Mouse (Mus musculus) gastrocnemius, postnatal 36 days (tissue): ENCODE measurements at regions not wholly inside any gene's neighbourhood (a gene's known extent, or its start where the extent isn't known, plus 50 kb on each side); places are given as distances from the start of the nearest gene placed in this dataset.

ENCODE experiments used
- DNase-seq, 2 experiments: peaks; one replicate each; pipeline ENCODE4 v3.0.0; 2022
- intact Hi-C: fragments of 180-260 bp; cut with DNase I; formaldehyde crosslinking; loops from one replicate; pipeline ENCODE4 v1.15.1; 2025

DNA sequence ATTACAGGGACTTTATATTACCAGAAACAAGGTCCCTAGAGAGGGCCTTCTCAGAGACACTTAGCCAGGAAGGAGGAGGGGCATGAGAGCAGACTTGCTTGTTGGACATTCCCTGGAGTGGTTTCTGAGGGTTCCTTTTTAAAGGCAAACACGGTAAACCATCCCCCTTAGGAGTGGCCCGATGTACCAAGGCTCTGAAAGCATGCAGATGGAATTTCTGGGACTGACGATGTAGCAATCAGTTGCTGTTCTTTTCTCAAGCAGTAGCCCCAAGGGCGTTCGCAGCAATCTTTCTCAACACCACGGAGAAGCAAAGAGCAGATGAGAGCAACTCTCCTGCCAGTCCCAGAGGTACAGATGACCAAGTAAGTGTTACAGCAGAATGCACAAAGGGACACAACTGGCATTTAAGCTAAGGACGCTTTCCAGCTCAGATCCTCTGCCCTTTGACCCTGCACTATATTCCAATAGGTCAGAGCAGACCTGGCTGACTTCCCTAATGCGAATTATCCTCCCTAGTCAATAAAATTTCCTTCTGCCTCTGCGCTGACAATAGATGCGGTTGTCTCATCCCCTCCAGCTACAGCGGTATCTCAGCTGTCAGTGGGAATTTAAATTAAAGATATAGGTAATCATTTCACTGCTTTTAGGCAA is 295.7 kb upstream of the Slc24a5 start:
- peak; percentile 18 to 24 for DNase-seq
- intact Hi-C loops, result no loop called here

DNA sequence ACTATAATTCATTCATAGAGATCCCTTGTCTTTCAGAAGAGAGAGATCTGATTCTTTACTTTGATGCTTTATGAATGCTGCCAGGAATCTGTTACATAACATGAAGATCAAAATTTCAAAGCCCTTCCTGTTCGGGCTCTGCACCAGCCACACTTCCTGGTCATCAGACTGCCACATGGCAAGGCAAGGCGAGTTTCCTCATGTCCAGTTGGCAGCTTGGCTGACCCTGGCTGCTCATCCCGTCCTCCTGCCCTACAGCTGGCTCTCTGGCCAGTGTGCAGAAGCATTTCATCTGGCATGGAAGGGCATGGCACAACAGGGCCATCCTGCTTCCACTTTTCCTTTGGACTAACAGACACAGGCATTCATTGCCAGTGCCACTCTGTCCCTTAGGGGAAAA is 292.2 kb upstream of the Slc24a5 start:
- DNase-seq, result peak; percentile 40 to 54
- intact Hi-C loops, result no loop called here

DNA sequence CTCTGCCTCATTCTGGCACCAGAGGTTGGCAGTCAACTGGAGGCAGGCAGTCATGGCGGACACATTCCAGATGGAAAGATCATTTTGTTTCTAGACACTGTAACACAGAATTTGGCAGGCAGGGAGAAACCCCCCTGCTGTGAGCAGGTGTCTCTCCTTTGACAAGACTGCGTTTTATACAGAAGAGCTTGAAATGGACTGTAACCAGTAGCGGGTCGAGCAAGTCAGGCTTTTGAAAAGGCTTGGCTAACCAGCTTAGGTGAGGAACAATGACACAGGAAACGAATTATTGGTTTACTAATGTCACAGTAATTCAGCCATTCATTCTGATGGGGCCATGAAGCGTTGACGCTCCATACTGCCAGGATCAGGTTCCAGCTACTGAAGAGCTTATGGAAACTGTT is 275.3 kb upstream of the Slc24a5 start:
- no peak for DNase-seq
- intact Hi-C loops, result loop anchor here (10.0 kb wide), 1 partner anchor 698 kb away; no protein-coding TSS in a partner anchor

DNA sequence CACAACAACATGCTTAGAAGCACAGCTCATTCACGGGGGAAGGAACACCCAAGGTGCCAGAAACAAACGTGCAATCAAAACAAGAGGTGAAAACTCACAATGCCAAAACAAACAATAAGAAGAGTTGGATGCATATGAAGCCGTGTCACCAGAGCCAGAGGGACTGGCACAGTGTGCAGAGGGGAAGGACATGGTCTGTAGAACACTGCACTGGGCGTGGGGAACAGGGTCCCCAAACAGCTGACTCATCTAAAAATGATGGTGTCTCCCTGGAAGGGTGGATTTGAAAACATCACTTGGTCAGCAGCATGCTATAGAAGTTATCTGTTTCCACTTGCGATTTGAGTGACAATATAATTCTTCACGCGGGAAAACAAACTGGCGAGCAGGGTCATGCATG is 256.2 kb upstream of the Slc24a5 start:
- intact Hi-C loops, result no loop called here
- DNase-seq, result no peak

DNA sequence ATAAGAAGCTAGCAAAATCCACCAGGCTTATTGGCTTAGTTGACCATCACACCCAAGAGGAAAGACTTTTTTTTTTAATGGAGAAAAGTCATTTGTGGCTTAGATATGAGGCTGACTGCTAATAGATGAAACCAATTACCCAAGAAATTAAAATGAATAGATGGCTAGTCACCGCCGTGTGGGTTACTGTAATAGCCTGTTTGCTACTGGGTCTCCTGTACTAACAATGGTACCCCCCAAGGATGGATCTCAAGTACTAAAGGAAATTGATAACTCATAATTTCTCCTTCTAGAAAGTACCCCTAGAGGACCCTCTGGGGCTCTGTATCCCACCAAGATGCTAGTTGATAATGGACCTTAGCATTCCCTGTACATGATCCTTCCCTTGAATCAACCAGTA is 251.1 kb upstream of the Slc24a5 start:
- DNase-seq, result no peak
- intact Hi-C loops, result no loop called here

DNA sequence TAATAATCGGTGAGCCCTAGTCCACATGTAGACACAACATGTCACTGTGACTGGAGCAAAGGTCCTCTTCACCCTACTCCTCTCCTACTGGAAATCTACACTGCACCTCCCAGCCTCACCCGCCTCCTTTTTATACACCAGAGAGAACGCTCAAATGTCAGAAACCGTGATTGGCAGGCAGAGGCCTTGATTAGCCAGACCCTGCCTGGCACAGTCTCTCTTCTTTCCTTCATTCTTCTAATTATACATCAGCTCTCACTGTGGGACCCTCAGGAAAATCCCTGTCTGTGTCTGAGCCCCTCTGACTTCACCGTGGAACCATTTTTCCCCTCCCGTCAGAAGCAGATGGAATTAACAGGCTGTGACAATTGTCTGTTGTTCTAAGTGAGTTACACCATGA is 248.1 kb upstream of the Slc24a5 start:
- intact Hi-C loops, result no loop called here
- DNase-seq, result no peak

DNA sequence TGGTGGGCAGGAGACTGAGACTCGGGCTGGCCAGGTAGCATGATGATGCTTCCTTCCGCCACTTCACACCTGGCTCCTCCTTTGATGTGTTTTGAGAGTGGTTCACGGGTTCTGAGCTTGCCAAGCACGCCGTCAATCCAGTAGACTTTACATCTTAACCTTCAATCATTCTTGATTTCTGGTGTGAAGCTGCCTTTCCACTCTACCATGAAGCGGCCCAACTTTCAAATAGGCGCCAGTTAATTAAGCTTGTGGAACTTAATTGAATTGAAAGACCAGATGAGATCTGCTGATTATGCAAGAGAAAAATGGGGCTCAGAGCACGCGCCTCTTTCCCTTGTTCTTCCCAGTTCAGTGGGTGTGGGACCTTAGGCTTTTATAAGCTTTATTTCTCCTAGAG is 247.1 kb upstream of the Slc24a5 start:
- intact Hi-C loops, result no loop called here
- DNase-seq, result no peak

DNA sequence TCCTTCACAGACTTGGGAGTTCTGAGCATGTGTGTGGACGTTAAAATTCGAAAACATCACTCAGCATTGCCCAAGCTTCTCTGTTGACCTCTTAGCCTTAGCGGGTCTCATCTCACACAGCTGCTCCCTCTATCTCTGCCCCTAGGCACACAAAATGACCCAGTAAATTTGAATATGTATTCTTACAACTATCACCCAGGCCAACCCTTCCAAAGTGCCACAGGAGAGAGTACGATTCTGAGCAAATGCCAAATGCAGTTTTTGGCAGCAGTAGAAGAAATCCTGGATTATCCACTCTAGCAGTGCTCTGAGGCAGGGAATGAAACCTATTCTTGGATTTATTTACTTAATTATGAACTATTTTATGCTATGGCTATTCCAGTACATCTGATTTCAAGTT is 246.6 kb upstream of the Slc24a5 start:
- DNase-seq, result no peak
- intact Hi-C loops, result no loop called here

DNA sequence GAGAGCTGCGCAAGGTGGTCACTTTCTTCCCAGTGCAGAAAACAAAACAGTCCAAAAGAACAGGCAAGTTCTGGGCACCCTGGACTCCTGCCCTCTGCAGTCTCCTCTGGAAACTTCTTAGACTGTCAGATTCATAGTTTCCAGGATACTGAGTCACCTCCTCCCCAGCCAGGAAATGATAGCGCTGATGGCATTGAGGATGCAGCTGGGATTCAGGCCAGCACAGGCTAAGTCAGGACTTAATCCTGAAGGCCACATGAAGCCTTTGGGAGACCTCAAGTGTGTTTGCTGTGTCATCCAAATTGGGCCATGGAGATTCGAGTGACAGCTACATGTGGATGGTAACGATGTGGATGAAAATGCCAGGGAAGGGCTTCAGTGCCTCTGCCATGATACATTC is 219.1 kb upstream of the Slc24a5 start:
- no peak for DNase-seq
- intact Hi-C loops, result no loop called here

DNA sequence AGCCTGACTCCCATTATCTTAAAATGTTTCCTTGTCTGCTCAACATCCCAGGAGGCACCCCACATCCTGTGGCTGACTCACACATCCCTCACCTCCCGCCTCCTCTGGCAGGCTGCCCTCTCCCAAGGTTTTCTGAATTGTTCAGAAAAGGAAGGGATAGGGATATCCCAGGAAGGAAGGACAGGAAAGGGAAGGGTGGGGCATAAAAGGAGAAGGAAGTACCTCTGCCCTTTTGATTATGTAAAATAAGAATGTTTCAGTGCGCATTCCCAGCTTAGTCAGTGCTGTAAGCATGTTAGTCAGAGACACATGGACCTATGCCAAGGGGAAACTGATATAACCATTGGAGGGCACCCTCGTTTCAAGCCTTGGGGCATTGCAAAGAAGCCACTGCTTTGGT is 209.4 kb upstream of the Slc24a5 start:
- intact Hi-C loops, result no loop called here

DNA sequence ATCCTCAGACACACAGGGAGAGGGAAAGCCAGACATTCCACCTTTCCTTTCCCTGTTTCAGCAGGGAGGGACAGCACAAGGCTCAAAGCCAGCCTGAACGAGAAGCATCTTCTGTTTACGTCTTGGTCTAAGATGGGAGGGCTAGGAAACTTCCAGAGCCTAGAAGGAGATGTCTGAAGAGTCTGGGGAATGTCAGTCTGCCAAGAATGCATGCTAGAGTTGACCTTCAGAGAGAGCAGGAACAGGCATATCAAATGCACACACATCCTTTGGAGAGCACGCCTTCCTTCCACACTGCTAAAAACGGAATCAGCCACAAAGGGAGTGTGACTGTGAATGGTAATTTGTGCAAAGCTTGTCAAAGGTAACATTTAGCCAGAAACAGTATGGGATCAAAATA is 179.7 kb upstream of the Slc24a5 start:
- intact Hi-C loops, result no loop called here
- DNase-seq, result no peak

More for the DNA sequence above, 209.4 kb upstream of the Slc24a5 start:
- peak; percentile 49 to 77 for DNase-seq

DNA sequence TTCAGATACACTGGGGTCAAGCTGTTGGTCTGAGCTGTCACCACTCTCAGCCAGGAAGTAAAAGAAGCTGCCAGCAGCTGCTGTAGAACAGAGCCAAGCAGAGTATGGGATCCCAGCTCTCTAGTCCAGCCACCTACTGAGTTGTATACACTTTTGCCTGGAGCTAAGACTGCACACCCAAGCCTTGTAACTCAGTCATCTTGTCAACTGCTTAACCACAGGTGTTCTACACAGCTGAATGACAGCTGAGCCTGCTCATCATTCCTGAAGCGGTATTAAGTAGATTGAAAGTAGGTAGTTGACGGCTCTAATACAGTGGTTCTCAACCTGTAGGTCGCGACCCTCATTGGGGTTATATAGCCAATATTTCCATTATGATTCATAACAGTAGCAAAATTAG is 172.9 kb upstream of the Slc24a5 start:
- intact Hi-C loops, result no loop called here
- DNase-seq, result no peak

DNA sequence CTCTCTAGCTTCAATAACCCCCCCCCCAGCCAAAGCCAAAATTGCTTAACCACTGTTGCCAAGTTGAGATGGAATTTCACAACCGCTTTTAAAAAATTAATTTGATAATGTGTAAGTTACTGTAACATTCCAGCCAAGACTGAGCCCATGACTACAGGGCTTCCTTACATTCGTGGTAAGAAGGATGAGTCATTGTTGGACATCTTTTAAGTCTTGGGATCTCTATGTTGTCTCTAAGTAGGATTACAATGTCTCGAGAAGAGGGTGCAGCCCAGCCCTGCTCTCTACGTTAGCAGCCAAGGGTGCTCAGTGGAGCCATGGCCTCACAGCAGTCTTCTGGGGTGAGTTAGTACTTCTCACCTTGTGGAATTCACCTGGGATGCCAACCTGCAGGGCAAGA is 164.4 kb upstream of the Slc24a5 start:
- no peak for DNase-seq
- intact Hi-C loops, result no loop called here

DNA sequence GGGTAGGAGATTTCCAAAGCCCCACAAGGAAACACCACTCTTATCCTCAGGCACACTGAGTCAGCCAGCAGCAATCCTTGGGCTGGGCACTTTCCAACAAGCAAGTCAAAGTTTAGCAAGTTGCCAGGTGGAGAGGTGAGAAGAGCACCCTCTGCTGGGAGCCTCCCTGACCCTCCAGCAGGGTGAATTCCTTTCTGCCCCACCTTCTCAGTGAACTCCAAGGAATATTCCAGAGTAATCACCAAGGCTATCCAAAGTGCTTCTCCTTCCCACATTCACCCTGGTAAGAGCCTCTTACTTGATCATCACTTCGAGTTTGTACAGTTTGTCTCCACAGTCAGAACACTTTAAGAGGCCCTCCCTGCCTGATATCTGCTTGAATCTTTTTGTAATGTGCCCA is 162.8 kb upstream of the Slc24a5 start:
- DNase-seq, result no peak
- intact Hi-C loops, result loop anchor here (5.0 kb wide), 1 partner anchor 303 kb away; no protein-coding TSS in a partner anchor

DNA sequence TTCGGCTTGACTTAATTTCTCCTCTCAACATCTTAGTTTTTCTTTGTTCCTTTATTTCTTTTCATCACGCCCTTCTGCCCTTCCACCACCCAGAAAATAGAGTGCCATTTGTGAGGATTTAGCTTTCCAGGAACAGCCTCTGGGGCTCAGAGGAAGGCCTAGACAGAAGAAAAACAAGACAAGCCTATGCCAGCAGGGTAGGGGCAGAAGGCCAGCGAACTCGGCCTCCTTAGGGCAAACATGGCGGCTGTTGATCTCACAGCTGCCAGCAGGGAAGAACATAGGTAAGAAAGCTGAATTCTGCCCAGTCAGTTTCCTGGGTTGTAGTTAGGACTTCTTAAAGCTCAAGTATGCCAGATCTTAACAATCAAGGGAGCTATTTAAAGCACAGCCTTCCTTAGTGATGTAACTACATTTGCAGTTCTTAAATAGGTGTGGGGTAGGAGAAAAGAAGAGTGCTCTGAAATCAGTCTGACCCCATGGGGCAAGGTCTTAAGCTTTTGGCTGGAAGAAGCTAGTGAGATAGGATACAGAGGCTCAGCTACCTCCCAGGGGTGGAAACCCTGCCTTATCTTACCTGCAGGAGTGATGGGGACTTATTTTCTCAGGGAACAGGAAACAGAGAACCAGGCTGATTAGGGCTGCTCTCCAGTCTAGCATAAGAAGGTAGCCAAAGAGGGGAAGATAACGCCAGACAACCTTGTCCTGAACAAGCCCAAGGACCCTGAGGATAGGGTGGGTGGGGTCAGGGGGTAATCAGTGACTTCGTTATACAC is 148.8 kb upstream of the Slc24a5 start:
- intact Hi-C loops, result no loop called here
- DNase-seq, result no peak

DNA sequence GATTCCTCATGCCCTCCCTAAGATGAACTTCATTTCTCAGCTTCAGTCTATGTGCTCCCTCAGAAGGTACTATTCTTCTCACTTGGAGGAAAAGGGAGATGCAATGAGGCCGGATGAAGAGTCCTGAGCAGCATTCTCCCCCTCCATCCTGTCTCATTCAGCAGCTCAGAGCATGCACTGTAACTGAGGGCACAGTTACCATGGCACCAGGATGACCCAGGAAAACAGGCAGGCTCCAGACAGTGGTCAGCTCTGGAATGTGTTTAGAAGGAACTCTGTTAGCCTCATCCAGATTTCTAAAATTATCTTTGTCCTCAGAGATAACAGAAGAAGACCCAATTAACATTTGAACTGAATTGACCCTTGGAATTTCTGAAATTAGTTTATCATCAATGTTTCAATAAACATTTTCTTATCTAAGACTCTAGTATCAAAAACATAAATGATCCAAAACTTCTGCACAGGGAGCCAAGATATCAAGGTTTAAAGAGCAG is 148.1 kb upstream of the Slc24a5 start:
- DNase-seq, result no peak
- intact Hi-C loops, result no loop called here

DNA sequence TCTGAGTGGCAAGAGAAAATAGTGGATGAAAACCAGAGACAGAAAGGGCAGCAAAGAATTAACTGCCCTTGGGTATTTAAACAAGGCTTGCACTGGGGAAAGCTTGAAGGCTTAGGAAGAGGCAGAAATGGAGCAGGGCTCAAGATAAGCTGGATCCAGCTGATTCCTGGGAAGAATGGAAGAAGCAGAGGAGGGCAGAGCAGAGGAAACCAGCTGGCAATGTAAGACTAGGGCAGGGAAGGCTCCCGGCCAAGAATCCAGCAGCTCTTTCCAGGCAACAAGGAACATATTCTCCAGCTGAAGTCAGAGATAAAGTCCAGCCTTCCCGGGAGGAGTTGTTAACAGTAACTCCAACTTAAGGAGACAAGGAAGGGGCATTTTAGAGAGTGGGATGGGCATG is 147.7 kb upstream of the Slc24a5 start:
- intact Hi-C loops, result no loop called here

DNA sequence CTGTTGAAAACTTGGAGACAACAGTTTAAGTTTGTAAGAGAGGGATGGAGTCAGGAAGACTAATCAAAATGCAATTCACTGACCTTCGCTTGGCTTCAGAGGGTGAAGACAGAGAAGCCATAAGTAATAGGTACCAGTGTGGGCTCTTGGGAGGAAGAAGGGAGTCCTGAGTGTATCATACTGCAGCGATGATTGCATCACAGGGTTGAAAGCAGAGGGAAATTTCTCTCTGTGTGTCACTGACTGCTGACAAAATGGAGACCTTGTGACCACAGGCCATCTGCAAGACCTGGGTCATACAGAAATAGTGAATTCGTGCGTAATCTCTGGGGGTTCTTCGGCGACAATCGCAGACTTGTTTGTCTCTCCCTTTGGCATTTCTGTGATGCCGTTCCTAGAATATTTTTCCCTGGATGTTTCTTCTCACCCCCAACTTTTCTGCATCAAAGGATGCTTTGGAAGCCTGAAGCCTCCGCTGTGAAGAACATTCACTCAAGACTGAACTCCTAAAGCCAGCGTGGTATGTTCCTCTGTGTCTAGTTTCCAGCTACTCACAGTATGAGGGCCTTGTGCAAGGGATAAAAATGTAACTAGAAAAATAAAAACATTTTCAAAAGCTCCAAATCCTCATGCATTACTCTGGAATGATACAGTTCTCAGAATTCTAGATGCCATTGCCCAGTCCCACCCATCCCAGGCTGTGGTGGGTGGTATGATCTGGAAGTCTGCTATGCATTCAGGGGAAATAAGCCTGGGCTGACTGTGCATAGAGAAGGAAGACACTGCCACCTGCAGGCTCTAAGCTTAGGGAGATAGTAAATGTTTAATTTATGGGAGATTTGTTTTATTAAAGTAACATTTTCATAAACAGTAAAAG is 139.8 kb upstream of the Slc24a5 start:
- intact Hi-C loops, result loop anchor here (2.0 kb wide), 2 partner anchors 323 to 827 kb away; no protein-coding TSS in a partner anchor
- DNase-seq, result peak; percentile 21 to 25

More for the DNA sequence above, 147.7 kb upstream of the Slc24a5 start:
- DNase-seq, result no peak

DNA sequence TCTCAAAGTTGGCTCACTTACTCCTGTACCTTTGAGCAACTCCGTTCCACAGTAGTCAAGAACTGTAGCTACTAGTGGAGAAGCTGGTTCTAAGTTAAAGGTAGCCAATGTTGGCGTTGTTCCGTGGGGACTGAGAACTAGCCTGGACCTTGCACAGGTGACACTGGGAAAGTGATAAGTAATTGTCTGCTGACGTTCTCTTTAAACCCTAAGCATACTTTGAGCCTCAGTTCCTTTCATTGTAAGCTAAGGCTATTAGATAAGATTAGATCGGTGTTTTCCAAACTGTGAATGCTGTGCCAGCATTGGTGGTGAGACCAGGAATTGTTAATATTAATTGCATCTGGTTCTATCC is 139.2 kb upstream of the Slc24a5 start:
- no peak for DNase-seq
- intact Hi-C loops, result loop anchor here (2.0 kb wide), 2 partner anchors 324 to 828 kb away; no protein-coding TSS in a partner anchor

DNA sequence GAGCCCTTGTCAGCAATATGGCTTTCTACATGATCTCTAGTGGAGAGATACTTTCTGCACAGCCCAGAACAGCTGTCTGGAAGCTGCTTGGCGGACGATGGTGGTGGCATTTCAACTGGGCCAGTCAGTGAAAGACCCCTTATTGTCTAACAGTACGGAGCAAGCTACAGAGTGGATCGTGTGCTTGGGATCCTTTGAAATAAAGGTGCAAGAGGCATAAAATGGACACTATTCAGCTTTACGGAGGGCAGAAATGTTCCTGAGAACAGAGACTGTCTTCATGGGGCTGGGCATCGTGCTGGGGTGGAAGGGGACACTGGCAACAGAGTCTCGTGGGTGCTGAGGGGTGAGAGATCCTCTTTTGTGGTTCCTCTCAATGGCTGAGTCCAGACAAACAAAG is 137.2 kb upstream of the Slc24a5 start:
- intact Hi-C loops, result no loop called here
- DNase-seq, result no peak

DNA sequence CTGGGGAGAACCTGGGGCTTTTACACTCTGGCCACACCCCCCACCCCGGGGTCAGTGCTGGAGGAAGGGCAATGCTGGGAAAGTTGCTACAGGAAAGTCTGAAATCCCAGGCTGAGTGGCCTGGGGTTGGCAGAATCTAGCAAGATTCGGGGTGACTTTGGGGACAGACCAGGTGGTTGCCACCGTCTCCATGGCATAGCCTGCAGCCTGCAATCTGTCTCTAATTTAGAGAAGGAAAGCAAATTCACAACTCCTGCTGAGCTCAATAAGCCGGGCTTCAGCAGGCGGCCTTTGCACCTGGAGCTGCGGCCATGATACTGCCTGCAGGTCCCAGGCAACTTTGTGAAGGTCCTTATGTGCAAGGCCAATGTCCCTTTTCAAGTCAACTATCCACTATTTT is 135.4 kb upstream of the Slc24a5 start:
- DNase-seq, result no peak
- intact Hi-C loops, result no loop called here
